Mouse (Mus musculus): ENCODE results near the gene Slc15a1. TPM values are rescaled to one million over a fixed set of nuclear protein-coding genes. Genes with fewer than 3 reads are reported as not detected.
A peak's percentile ranks its signal among the peaks of the same experiment; 100 is the strongest.

Gene Slc15a1
- polyA plus RNA-seq, 1 experiment from 2014 or later = 0.49 TPM

- H3K36me3 ChIP-seq (ENCODE audit: insufficient read depth, low read length) = no peaks in the 10 kb centered on the region
- ATAC-seq (ENCODE audit: low FRiP score, low TSS enrichment) = no peak
- no peaks in the 10 kb centered on the region for H3K4me1 ChIP-seq (ENCODE audit: insufficient read depth, low read length)
- H3K9ac ChIP-seq (replicated peaks; ENCODE audit: low read length) = no peak overlapping the region
- H3K4me2 ChIP-seq (replicated peaks; ENCODE audit: low read depth, low read length) = no peak overlapping the region
- H3K4me3 ChIP-seq (ENCODE audit: low read length) = no peak overlapping the region
- no peaks in the 10 kb centered on the region for H3K27me3 ChIP-seq (ENCODE audit: insufficient read depth, low read length)
- 86% methylated on average over 3 of the region's 3 CpGs for WGBS
- H3K9me3 ChIP-seq (ENCODE audit: low read length) = no peaks in the 10 kb centered on the region
- no peak overlapping the region for H3K27ac ChIP-seq (ENCODE audit: low read length)
These were observed 22.8 kb upstream of the Slc15a1 start for GRCm38 (mm10) chr14:121527883-121528282.

GRCm38 (mm10) chr14:121527201-121527600 lies 22.1 kb upstream of the Slc15a1 start:
- H3K9ac ChIP-seq (replicated peaks; ENCODE audit: low read length) = no peak overlapping the region
- H3K9me3 ChIP-seq (ENCODE audit: low read length) = no peaks in the 10 kb centered on the region
- no peak overlapping the region for H3K4me2 ChIP-seq (replicated peaks; ENCODE audit: low read depth, low read length)
- WGBS = 81% methylated on average over 1 of the region's 1 CpGs
- no peak overlapping the region for H3K4me3 ChIP-seq (ENCODE audit: low read length)
- no peaks in the 10 kb centered on the region for H3K36me3 ChIP-seq (ENCODE audit: insufficient read depth, low read length)
- no peak overlapping the region for H3K27ac ChIP-seq (ENCODE audit: low read length)
- H3K4me1 ChIP-seq (ENCODE audit: insufficient read depth, low read length) = no peaks in the 10 kb centered on the region
- H3K27me3 ChIP-seq (ENCODE audit: insufficient read depth, low read length) = no peaks in the 10 kb centered on the region
- no peak for ATAC-seq (ENCODE audit: low FRiP score, low TSS enrichment)

- no peaks in the 10 kb centered on the region for H3K36me3 ChIP-seq (ENCODE audit: insufficient read depth, low read length)
- no peak overlapping the region for H3K4me3 ChIP-seq (ENCODE audit: low read length)
- peaks cover 12% of the 10 kb centered on the region for H3K4me1 ChIP-seq (ENCODE audit: insufficient read depth, low read length)
- H3K9ac ChIP-seq (replicated peaks; ENCODE audit: low read length) = no peak overlapping the region
- H3K27ac ChIP-seq (ENCODE audit: low read length) = no peak overlapping the region
- 44% methylated on average over 4 of the region's 4 CpGs for WGBS
- no peaks in the 10 kb centered on the region for H3K9me3 ChIP-seq (ENCODE audit: low read length)
- ATAC-seq (ENCODE audit: low FRiP score, low TSS enrichment) = peak; percentile 54; the same call in 1 of the 2 replicates
- H3K4me2 ChIP-seq (replicated peaks; ENCODE audit: low read depth, low read length) = no peak overlapping the region
- no peaks in the 10 kb centered on the region for H3K27me3 ChIP-seq (ENCODE audit: insufficient read depth, low read length)
These were observed 16.7 kb upstream of the Slc15a1 start for GRCm38 (mm10) chr14:121521709-121522108.

DNA sequence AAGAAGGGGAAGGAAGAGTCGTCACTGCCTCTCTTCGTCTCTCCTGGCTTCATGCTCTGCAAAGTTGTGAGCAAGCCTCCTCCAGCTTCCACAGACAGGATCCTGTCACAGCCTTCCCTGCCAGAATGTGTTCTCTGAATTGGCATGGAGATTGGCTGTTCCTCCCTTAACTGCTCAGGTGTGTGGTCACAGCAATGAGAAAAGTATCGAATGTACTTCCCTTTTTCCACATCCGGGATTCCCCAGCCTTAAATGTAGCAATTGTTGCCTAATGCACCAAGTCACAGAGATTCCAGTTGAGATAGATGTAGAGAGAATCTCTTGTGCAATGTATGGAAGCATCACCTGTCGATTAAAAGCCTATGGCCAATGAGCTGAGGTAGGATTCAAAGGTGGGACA lies 11.8 kb upstream of the Slc15a1 start:
- Histone ChIP-seq H3K9ac (replicated peaks; ENCODE audit: low read length) (no peak overlapping the region), H3K27me3 (ENCODE audit: insufficient read depth, low read length) (no peaks in the 10 kb centered on the region), H3K36me3 (ENCODE audit: insufficient read depth, low read length) (no peaks in the 10 kb centered on the region), H3K4me2 (replicated peaks; ENCODE audit: low read depth, low read length) (no peak overlapping the region), H3K4me1 (ENCODE audit: insufficient read depth, low read length) (peaks cover 10% of the 10 kb centered on the region), H3K9me3 (ENCODE audit: low read length) (no peaks in the 10 kb centered on the region), H3K4me3 (ENCODE audit: low read length) (no peak overlapping the region), H3K27ac (ENCODE audit: low read length) (no peak overlapping the region)
- 81% methylated on average over 5 of the region's 5 CpGs for WGBS
- ATAC-seq (ENCODE audit: low FRiP score, low TSS enrichment) = no peak

DNA sequence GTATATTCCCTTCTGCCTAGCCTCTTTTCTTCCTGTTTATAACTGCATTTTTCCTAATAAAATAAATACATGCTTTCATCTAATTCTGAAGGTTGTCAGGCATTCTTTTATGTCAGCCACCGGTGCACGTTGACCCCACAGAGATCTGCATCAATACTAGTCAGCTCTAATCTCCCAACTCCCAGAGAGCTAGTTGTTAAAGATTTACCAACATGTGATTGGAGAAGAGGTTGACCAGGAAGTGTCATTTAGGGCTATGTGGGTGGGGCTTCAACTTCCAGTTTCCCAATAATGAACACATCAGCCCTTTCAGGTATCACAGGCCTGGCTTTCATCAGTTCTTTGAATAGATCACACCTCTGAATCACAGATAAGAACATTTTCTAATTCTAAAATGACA lies 3.9 kb upstream of the Slc15a1 start:
- H3K9ac ChIP-seq (replicated peaks; ENCODE audit: low read length) = no peak overlapping the region
- H3K27me3 ChIP-seq (ENCODE audit: insufficient read depth, low read length) = peaks cover 21% of the 10 kb centered on the region
- WGBS = 61% methylated on average over 2 of the region's 2 CpGs
- H3K4me1 ChIP-seq (ENCODE audit: insufficient read depth, low read length) = peaks cover 3% of the 10 kb centered on the region; the same call in 1 of the 2 replicates
- H3K9me3 ChIP-seq (ENCODE audit: low read length) = peaks cover 3% of the 10 kb centered on the region; the same call in 1 of the 2 replicates
- no peak overlapping the region for H3K4me3 ChIP-seq (ENCODE audit: low read length)
- H3K4me2 ChIP-seq (replicated peaks; ENCODE audit: low read depth, low read length) = no peak overlapping the region
- H3K36me3 ChIP-seq (ENCODE audit: insufficient read depth, low read length) = no peaks in the 10 kb centered on the region
- no peak overlapping the region for H3K27ac ChIP-seq (ENCODE audit: low read length)
- ATAC-seq (ENCODE audit: low FRiP score, low TSS enrichment) = no peak

- no peak overlapping the region for H3K9ac ChIP-seq (replicated peaks; ENCODE audit: low read length)
- H3K27ac ChIP-seq (ENCODE audit: low read length) = no peak overlapping the region
- no peak overlapping the region for H3K4me2 ChIP-seq (replicated peaks; ENCODE audit: low read depth, low read length)
- H3K4me3 ChIP-seq (ENCODE audit: low read length) = no peak overlapping the region
- 9% methylated on average over 6 of the region's 6 CpGs for WGBS
- H3K27me3 ChIP-seq (ENCODE audit: insufficient read depth, low read length) = peaks cover 25% of the 10 kb centered on the region
- peak; percentile 79 for ATAC-seq (ENCODE audit: low FRiP score, low TSS enrichment)
- peaks cover 3% of the 10 kb centered on the region; the same call in 1 of the 2 replicates for H3K4me1 ChIP-seq (ENCODE audit: insufficient read depth, low read length)
- no peaks in the 10 kb centered on the region for H3K36me3 ChIP-seq (ENCODE audit: insufficient read depth, low read length)
- peaks cover 3% of the 10 kb centered on the region; the same call in 1 of the 2 replicates for H3K9me3 ChIP-seq (ENCODE audit: low read length)
These were observed 1.3 kb upstream of the Slc15a1 start for GRCm38 (mm10) chr14:121506336-121506735.

- Histone ChIP-seq H3K27ac (ENCODE audit: low read length) (no peak overlapping the region), H3K4me3 (ENCODE audit: low read length) (peak overlapping the region; percentile 28), H3K4me2 (replicated peaks; ENCODE audit: low read depth, low read length) (peak overlapping the region; percentile 52), H3K9me3 (ENCODE audit: low read length) (no peaks in the 10 kb centered on the region), H3K27me3 (ENCODE audit: insufficient read depth, low read length) (peaks cover 25% of the 10 kb centered on the region), H3K4me1 (ENCODE audit: insufficient read depth, low read length) (peaks cover 3% of the 10 kb centered on the region; the same call in 1 of the 2 replicates), H3K9ac (replicated peaks; ENCODE audit: low read length) (no peak overlapping the region; the same call in 1 of the 2 replicates), H3K36me3 (ENCODE audit: insufficient read depth, low read length) (no peaks in the 10 kb centered on the region)
- 30% methylated on average over 9 of the region's 9 CpGs for WGBS
- no peak for ATAC-seq (ENCODE audit: low FRiP score, low TSS enrichment)
These were observed 421 bp upstream of the Slc15a1 start for GRCm38 (mm10) chr14:121505485-121505860.

DNA sequence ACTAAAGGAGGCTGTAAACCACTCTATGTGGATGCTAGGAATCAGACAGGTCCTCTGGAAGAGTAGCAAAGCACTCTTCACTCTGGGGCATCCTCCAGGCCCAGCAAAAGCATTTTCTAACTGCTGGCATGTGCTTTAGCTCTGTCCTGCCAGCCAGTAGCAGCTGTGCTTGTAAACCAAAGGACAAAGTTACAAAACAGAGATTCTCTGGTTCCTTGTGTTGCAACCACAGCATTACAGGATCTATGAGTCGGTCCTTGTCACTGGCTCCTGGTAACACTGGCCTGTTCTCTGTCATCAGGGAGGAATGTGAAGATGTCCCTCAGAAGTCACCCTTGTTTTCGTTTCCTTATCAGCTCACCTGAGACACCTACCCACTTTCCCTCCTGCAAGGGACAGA lies 4.5 kb downstream of the Slc15a1 start:
- H3K27me3 ChIP-seq (ENCODE audit: insufficient read depth, low read length) = peaks cover 20% of the 10 kb centered on the region
- H3K36me3 ChIP-seq (ENCODE audit: insufficient read depth, low read length) = no peaks in the 10 kb centered on the region
- no peak for ATAC-seq (ENCODE audit: low FRiP score, low TSS enrichment)
- WGBS = 74% methylated on average over 2 of the region's 2 CpGs
- no peak overlapping the region for H3K9ac ChIP-seq (replicated peaks; ENCODE audit: low read length)
- H3K4me2 ChIP-seq (replicated peaks; ENCODE audit: low read depth, low read length) = no peak overlapping the region
- no peaks in the 10 kb centered on the region for H3K9me3 ChIP-seq (ENCODE audit: low read length)
- no peak overlapping the region for H3K27ac ChIP-seq (ENCODE audit: low read length)
- H3K4me3 ChIP-seq (ENCODE audit: low read length) = no peak overlapping the region
- H3K4me1 ChIP-seq (ENCODE audit: insufficient read depth, low read length) = peaks cover 3% of the 10 kb centered on the region; the same call in 1 of the 2 replicates

DNA sequence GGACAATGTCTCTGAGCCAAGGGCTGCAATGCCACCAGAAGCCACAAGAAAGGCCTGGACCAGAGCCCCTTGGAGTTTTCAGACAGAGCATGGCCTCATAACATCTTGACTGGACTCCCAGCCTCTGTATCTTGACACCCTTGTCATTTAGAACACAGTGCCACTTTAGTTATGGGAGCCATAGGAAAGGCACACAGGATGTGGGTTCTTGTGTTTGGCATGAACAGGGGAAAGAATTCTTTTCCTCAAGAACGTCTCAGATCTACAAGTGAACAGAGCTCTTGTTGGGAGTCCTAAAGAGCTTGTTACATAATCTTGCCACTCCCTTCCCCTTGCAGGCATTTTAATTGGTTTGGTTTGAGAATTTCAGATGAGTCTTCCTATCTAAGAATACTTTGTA lies 5.3 kb downstream of the Slc15a1 start:
- H3K9ac ChIP-seq (replicated peaks; ENCODE audit: low read length) = no peak overlapping the region
- no peak overlapping the region for H3K27ac ChIP-seq (ENCODE audit: low read length)
- peaks cover 12% of the 10 kb centered on the region for H3K27me3 ChIP-seq (ENCODE audit: insufficient read depth, low read length)
- no peaks in the 10 kb centered on the region for H3K9me3 ChIP-seq (ENCODE audit: low read length)
- ATAC-seq (ENCODE audit: low FRiP score, low TSS enrichment) = no peak
- H3K4me1 ChIP-seq (ENCODE audit: insufficient read depth, low read length) = peaks cover 3% of the 10 kb centered on the region; the same call in 1 of the 2 replicates
- H3K4me2 ChIP-seq (replicated peaks; ENCODE audit: low read depth, low read length) = no peak overlapping the region
- WGBS = 66% methylated on average over 1 of the region's 1 CpGs
- H3K4me3 ChIP-seq (ENCODE audit: low read length) = no peak overlapping the region
- H3K36me3 ChIP-seq (ENCODE audit: insufficient read depth, low read length) = no peaks in the 10 kb centered on the region

DNA sequence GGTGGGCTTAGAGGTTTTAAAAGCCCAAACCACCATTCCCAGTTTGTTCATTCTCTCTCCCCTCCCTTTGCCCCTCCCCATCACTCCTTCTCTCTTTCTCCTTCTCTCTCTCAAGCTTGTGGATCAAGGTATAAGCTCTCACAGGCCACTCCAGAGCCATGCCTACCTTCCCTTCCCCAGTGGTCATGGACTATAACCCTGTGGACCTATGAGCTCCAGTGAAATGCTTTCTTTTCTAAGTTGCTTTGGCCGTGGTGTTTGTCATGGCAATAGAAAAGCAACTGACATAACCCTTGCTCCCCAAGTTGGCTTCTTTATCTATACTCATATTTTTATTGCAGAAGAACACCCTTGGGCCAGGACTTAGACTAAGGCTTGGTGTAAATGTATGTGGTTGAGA lies 7.3 kb downstream of the Slc15a1 start:
- no peak for ATAC-seq (ENCODE audit: low FRiP score, low TSS enrichment)
- H3K27ac ChIP-seq (ENCODE audit: low read length) = no peak overlapping the region
- H3K36me3 ChIP-seq (ENCODE audit: insufficient read depth, low read length) = no peaks in the 10 kb centered on the region
- H3K4me2 ChIP-seq (replicated peaks; ENCODE audit: low read depth, low read length) = no peak overlapping the region
- H3K4me3 ChIP-seq (ENCODE audit: low read length) = no peak overlapping the region
- H3K4me1 ChIP-seq (ENCODE audit: insufficient read depth, low read length) = no peaks in the 10 kb centered on the region
- WGBS = 75% methylated on average over 1 of the region's 1 CpGs
- H3K9me3 ChIP-seq (ENCODE audit: low read length) = no peaks in the 10 kb centered on the region
- no peaks in the 10 kb centered on the region; the same call in 1 of the 2 replicates for H3K27me3 ChIP-seq (ENCODE audit: insufficient read depth, low read length)
- no peak overlapping the region for H3K9ac ChIP-seq (replicated peaks; ENCODE audit: low read length)

All from kidney, embryonic 16.5 days (tissue).